Mouse (Mus musculus) adrenal gland, postnatal 25 days (tissue): ENCODE data around the gene Upk1b. TPM values are rescaled to one million over a fixed set of nuclear protein-coding genes. Genes with fewer than 3 reads are reported as not detected.
"Not testable (repeated sequence)": the region's sequence is repeated elsewhere in the genome, so short reads cannot be mapped to it uniquely, and the experiment has no call there.

Experiments
- DNase-seq: peaks from one replicate; pipeline ENCODE4 v3.0.0; 2021; ENCODE audit warnings: mixed read lengths
- long read RNA-seq: library from polyadenylated mRNA; stranded (forward); transcript quantifications from one replicate; pipeline ENCODE4 v2.0.0, GENCODE M21; 2021
- total RNA-seq: library from RNA; stranded (reverse); gene quantifications from 2 replicates; pipeline ENCODE4 v1.2.3, GENCODE M21; 2021

The Upk1b gene
- 0.70 and 1.3 TPM in 2 replicates for total RNA-seq
- long read RNA-seq, partial matches to known transcripts, result 0 of 3 reads
- long read RNA-seq, other reads (novel, unspliced or antisense), result 3 of 3 reads

- DNase-seq, result no peak
Observed at GRCm38 (mm10) chr16:38800091-38800490, at the start of gene Upk1b. Upk1b (minus strand) TSS chr16:38800328.

GRCm38 (mm10) chr16:38828649-38829048 lies 28.5 kb upstream of the Upk1b start, which contains the start of gene 4930435E12Rik:
4930435E12Rik (minus strand) TSS chr16:38828749.
- no peak for DNase-seq

- peak; percentile 63 for DNase-seq
Observed at GRCm38 (mm10) chr16:38812521-38812920, 12.4 kb upstream of the Upk1b start.

GRCm38 (mm10) chr16:38810196-38810595 lies 10.1 kb upstream of the Upk1b start:
- no peak for DNase-seq

- DNase-seq, result not testable (repeated sequence)
Observed at GRCm38 (mm10) chr16:38807796-38808195, 7.7 kb upstream of the Upk1b start.

- no peak for DNase-seq
Observed at GRCm38 (mm10) chr16:38798957-38799450, 1.1 kb downstream of the Upk1b start.

GRCm38 (mm10) chr16:38793120-38793519 lies 7.0 kb downstream of the Upk1b start:
- DNase-seq, result no peak

GRCm38 (mm10) chr16:38789966-38790365 lies 10.2 kb downstream of the Upk1b start:
- no peak for DNase-seq

GRCm38 (mm10) chr16:38789016-38789415 lies 11.1 kb downstream of the Upk1b start:
- no peak for DNase-seq

GRCm38 (mm10) chr16:38785301-38785700 lies 14.8 kb downstream of the Upk1b start:
- no peak for DNase-seq

- no peak for DNase-seq
Observed at GRCm38 (mm10) chr16:38782524-38783067, 17.5 kb downstream of the Upk1b start.

GRCm38 (mm10) chr16:38781946-38782345 lies 18.2 kb downstream of the Upk1b start:
- DNase-seq, result no peak

GRCm38 (mm10) chr16:38780960-38781572 lies 19.1 kb downstream of the Upk1b start:
- no peak for DNase-seq

- no peak for DNase-seq
Observed at GRCm38 (mm10) chr16:38776342-38776741, 23.8 kb downstream of the Upk1b start.

GRCm38 (mm10) chr16:38774964-38775746 lies 25.0 kb downstream of the Upk1b start:
- no peak for DNase-seq

- no peak for DNase-seq
Observed at GRCm38 (mm10) chr16:38772906-38773496, 27.1 kb downstream of the Upk1b start.

GRCm38 (mm10) chr16:38771145-38771544 lies 29.0 kb downstream of the Upk1b start:
- no peak for DNase-seq

- DNase-seq, result no peak
Observed at GRCm38 (mm10) chr16:38769529-38769928, 30.6 kb downstream of the Upk1b start.

GRCm38 (mm10) chr16:38768386-38768785 lies 31.7 kb downstream of the Upk1b start:
- no peak for DNase-seq

- DNase-seq, result no peak
Observed at GRCm38 (mm10) chr16:38767761-38768160, 32.4 kb downstream of the Upk1b start.

GRCm38 (mm10) chr16:38766671-38767070 lies 33.5 kb downstream of the Upk1b start:
- no peak for DNase-seq

GRCm38 (mm10) chr16:38763508-38763907 lies 36.6 kb downstream of the Upk1b start:
- no peak for DNase-seq

GRCm38 (mm10) chr16:38762401-38762800 lies 37.7 kb downstream of the Upk1b start:
- DNase-seq, result no peak
